Mouse (Mus musculus) T-helper 2 cell (primary cell): ENCODE data around the gene Capn8.

Experiments
- in situ Hi-C: fragments of 300-600 bp; cut with MboI, MseI; formaldehyde crosslinking; loops from one replicate; pipeline ENCODE4 v1.15.1; 2025; ENCODE audit warnings: high pct_unique_total_duplicates

The Capn8 gene

GRCm38 (mm10) chr1:182671343-182671624, 106.5 kb downstream of the Capn8 start:
- in situ Hi-C loops, result no loop called here

GRCm38 (mm10) chr1:182675346-182675745, 110.5 kb downstream of the Capn8 start:
- in situ Hi-C loops, result no loop called here

GRCm38 (mm10) chr1:182678151-182678550, 113.3 kb downstream of the Capn8 start:
- in situ Hi-C loops, result no loop called here

- in situ Hi-C loops, result no loop called here
These were observed 114.4 kb downstream of the Capn8 start for GRCm38 (mm10) chr1:182679169-182679568.

GRCm38 (mm10) chr1:182679582-182679981, 114.8 kb downstream of the Capn8 start:
- in situ Hi-C loops, result no loop called here
